Mouse (Mus musculus) gastrocnemius, adult 2 months (tissue): Measurements from ENCODE around the gene Cxcl16. TPM values are rescaled to one million over a fixed set of nuclear protein-coding genes. Genes with fewer than 3 reads are reported as not detected.
"Not testable (repeated sequence)": the region's sequence is repeated elsewhere in the genome, so short reads cannot be mapped to it uniquely, and the experiment has no call there.

Experiments
- DNase-seq: peaks from one replicate; pipeline ENCODE4 v3.0.0; 2022
- H3K27ac ChIP-seq: fragments of 200-600 bp; 2 replicates; pipeline ENCODE4 v1.8.1; 2022; ENCODE audit warnings: mild to moderate bottlenecking
- H3K4me3 ChIP-seq: fragments of 200-600 bp; 2 replicates; pipeline ENCODE4 v1.8.1; 2022; ENCODE audit warnings: mild to moderate bottlenecking, moderate library complexity
- CTCF ChIP-seq: fragments of 200-600 bp; IDR thresholded peaks from 2 replicates; pipeline ENCODE4 v1.8.1; 2022; ENCODE audit warnings: antibody characterized with exemption, mild to moderate bottlenecking, moderate library complexity
- intact Hi-C: fragments of 180-260 bp; cut with DNase I; formaldehyde crosslinking; loops from one replicate; pipeline ENCODE4 v1.15.1; 2025
- microRNA-seq: library from miRNA; unstranded; fragments of <30 nt; microRNA quantifications from one replicate; pipeline ENCODE4 v1.2.0, GENCODE M21; 2021
- total RNA-seq, 2 experiments: library from RNA; stranded (reverse); gene quantifications; 2 replicates each; pipeline ENCODE4 v1.2.3; 2021

Cxcl16 gene
- total RNA-seq, 2 experiments from 2014 or later, result 1.2 to 1.4 TPM

DNA sequence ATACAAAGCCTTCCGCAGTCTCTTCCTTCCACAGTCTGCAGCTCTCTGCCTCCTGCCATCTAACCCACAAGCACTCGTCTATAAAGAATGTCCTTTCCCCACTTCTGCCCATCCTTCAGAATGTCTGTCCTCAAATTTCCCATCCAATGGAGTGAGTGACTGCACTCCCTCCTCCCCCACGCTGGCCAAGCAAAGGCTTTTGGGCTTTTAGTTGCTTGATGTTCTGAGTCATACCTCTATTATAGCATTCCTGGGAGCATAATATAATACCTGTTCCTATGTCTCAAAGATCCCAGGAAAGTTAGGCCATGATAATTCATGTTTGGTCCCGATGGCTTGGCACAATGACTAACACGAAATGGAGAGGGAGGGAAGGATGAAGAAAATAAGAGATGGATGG is 28.2 kb downstream of the Cxcl16 start:
- no peak for TF ChIP-seq CTCF
- H3K27ac ChIP-seq, result peak overlapping the region; percentile 92
- DNase-seq, result no peak
- H3K4me3 ChIP-seq, result peak overlapping the region; percentile 90
- intact Hi-C loops, result loop anchor here (1.0 to 10.0 kb wide), 2 partner anchors 75 to 173 kb away; no protein-coding TSS in a partner anchor

DNA sequence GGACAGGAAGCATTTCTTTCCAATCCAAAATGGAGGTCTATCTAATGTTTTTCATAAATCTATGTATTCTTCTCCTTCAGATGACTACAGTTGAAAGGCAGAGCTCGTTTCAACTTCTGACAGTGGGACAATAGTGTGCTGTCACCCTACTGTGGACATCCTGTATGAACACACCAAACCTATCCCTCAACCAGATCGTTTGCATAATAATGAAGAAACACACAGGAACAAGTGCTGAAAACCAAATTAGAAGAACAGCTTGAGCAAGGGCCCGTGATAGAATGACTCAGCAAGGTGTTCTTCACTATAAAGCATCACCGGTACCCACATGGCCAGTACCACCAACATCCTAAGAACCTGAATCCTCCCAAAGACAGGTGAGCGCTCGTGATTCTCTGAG is 33.2 kb downstream of the Cxcl16 start:
- intact Hi-C loops, result not testable (repeated sequence)

GRCm38 (mm10) chr11:70419486-70419885 is 40.3 kb downstream of the Cxcl16 start:
- Histone ChIP-seq H3K27ac (no peak overlapping the region), H3K4me3 (no peak overlapping the region)
- TF ChIP-seq CTCF, result no peak
- DNase-seq, result no peak
- intact Hi-C loops, result loop anchor here (10.0 kb wide), 1 partner anchor 335 kb away; no protein-coding TSS in a partner anchor

More for the DNA sequence above, 33.2 kb downstream of the Cxcl16 start:
- not testable (repeated sequence) for DNase-seq, H3K27ac ChIP-seq, H3K4me3 ChIP-seq

GRCm38 (mm10) chr11:70418199-70418598 is 41.6 kb downstream of the Cxcl16 start:
- no peak for TF ChIP-seq CTCF
- intact Hi-C loops, result loop anchor here (10.0 kb wide), 1 partner anchor 337 kb away; no protein-coding TSS in a partner anchor
- DNase-seq, result no peak
- Histone ChIP-seq H3K27ac (no peak overlapping the region), H3K4me3 (no peak overlapping the region)

GRCm38 (mm10) chr11:70413961-70414360 is 45.8 kb downstream of the Cxcl16 start:
- H3K27ac ChIP-seq, result no peak overlapping the region
- no peak overlapping the region for H3K4me3 ChIP-seq
- TF ChIP-seq CTCF, result peak; percentile 98; the same call in 1 of the 2 replicates
- intact Hi-C loops, result loop anchor here (1.0 to 10.0 kb wide), 3 partner anchors 92 to 341 kb away; no protein-coding TSS in a partner anchor
- DNase-seq, result peak; percentile 74

GRCm38 (mm10) chr11:70412591-70412990 is 47.2 kb downstream of the Cxcl16 start:
- Histone ChIP-seq H3K4me3 (no peak overlapping the region), H3K27ac (no peak overlapping the region)
- TF ChIP-seq CTCF, result no peak
- no peak for DNase-seq
- intact Hi-C loops, result loop anchor here (5.0 to 10.0 kb wide), 2 partner anchors 210 to 342 kb away; no protein-coding TSS in a partner anchor

DNA sequence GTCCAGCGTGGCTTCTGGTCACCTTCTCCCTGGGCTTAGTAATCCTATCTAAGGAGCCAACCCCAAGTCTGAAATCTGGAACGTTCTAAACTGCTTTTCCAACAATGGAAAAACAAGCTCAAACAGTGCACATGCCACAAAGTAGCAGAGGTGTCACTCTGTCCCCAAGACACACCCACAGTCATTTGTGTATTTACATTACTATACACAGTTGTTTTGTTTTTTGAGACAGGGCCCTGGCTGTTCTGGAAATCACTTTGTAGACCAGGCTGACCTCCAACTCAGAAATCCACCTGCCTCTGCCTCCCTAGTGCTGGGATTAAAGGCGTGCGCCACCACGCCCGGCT is 49.5 kb downstream of the Cxcl16 start:
- peak overlapping the region; percentile 96 for H3K27ac ChIP-seq
- DNase-seq, result no peak
- H3K4me3 ChIP-seq, result peak overlapping the region; percentile 77
- TF ChIP-seq CTCF, result no peak
- intact Hi-C loops, result loop anchor here (5.0 to 10.0 kb wide), 2 partner anchors 212 to 345 kb away; no protein-coding TSS in a partner anchor

- Histone ChIP-seq H3K4me3 (peak within 1 kb of the TSS; percentile 77), H3K27ac (peak within 1 kb of the TSS; percentile 96)
- DNase-seq, result peak; percentile 86
- intact Hi-C loops, result loop anchor here (5.0 to 10.0 kb wide), 2 partner anchors 213 to 345 kb away; no protein-coding TSS in a partner anchor
- no peak for TF ChIP-seq CTCF
Measured at GRCm38 (mm10) chr11:70409594-70410296, 50.0 kb downstream of the Cxcl16 start, which contains the start of gene Pelp1. Pelp1 (minus strand) TSS chr11:70410031.

Small RNAs within 50 kb of the gene (microRNA-seq; reads per million reads assigned to microRNA genes)
- not detected for gene Mir7115

Other genes starting within 250 kb of the Cxcl16 start
- gene Slc16a11, start 247.2 kb downstream of the Cxcl16 start, total RNA-seq, result not detected
- under 1 TPM; 0.28 to 0.67 TPM for gene Slc16a13, start 238.9 kb downstream of the Cxcl16 start, total RNA-seq
- 1 to 10 TPM; 1.4 to 2.6 TPM for gene Bcl6b, start 230.2 kb downstream of the Cxcl16 start, total RNA-seq
- 10 to 100 TPM; 33.4 to 37.0 TPM for gene 0610010K14Rik, start 222.1 kb downstream of the Cxcl16 start, total RNA-seq
- gene Gm21988, start 220.2 kb downstream of the Cxcl16 start, total RNA-seq, result 1 to 10 TPM; 3.7 to 4.4 TPM
- 100 to 1,000 TPM; 109 to 117 TPM for gene Rnasek, start 220.1 kb downstream of the Cxcl16 start, total RNA-seq
- 1 to 10 TPM; 1.0 to 1.8 TPM for gene Alox12, start 204.6 kb downstream of the Cxcl16 start, total RNA-seq
- not detected for gene Alox12e, start 137.4 kb downstream of the Cxcl16 start, total RNA-seq
- under 1 TPM in 1 of 2 experiments, not detected in 1; 0.17 TPM for gene Alox15, start 108.0 kb downstream of the Cxcl16 start, total RNA-seq
- 10 to 100 TPM; 18.5 to 18.7 TPM for gene Pelp1, start 50.0 kb downstream of the Cxcl16 start, total RNA-seq
- gene Arrb2, start 27.3 kb downstream of the Cxcl16 start, total RNA-seq, result 1 to 10 TPM; 8.3 to 8.4 TPM
- 1 to 10 TPM; 4.9 to 6.4 TPM for gene Med11, start 8.1 kb downstream of the Cxcl16 start, total RNA-seq
- under 1 TPM in 1 of 2 experiments, not detected in 1; 0.75 TPM for gene Zmynd15, start 551 bp downstream of the Cxcl16 start, total RNA-seq
- gene Tm4sf5, start 45.3 kb upstream of the Cxcl16 start, total RNA-seq, result not detected
- gene Vmo1, start 54.6 kb upstream of the Cxcl16 start, total RNA-seq, result not detected
- not detected for gene Gltpd2, start 59.2 kb upstream of the Cxcl16 start, total RNA-seq
- 100 to 1,000 TPM; 229 to 241 TPM for gene Psmb6, start 65.4 kb upstream of the Cxcl16 start, total RNA-seq
- not detected for gene Gm40193, start 73.0 kb upstream of the Cxcl16 start, total RNA-seq
- gene Pld2, start 80.1 kb upstream of the Cxcl16 start, total RNA-seq, result 10 to 100 TPM; 15.8 to 18.2 TPM
- gene Mink1, start 102.9 kb upstream of the Cxcl16 start, total RNA-seq, result 10 to 100 TPM; 33.7 to 34.7 TPM
- gene 4930544D05Rik, start 155.9 kb upstream of the Cxcl16 start, total RNA-seq, result not detected
- gene Chrne, start 159.2 kb upstream of the Cxcl16 start, total RNA-seq, result 10 to 100 TPM; 11.0 to 18.4 TPM
- not detected for gene Gp1ba, start 179.1 kb upstream of the Cxcl16 start, total RNA-seq
- gene Rnf167, start 187.3 kb upstream of the Cxcl16 start, total RNA-seq, result 10 to 100 TPM; 35.0 to 38.4 TPM
- gene Slc25a11, start 187.5 kb upstream of the Cxcl16 start, total RNA-seq, result 100 to 1,000 TPM; 264 to 408 TPM
- 100 to 1,000 TPM; 252 to 257 TPM for gene Pfn1, start 194.7 kb upstream of the Cxcl16 start, total RNA-seq
- 1,000 to 10,000 TPM; 7,153 to 7,488 TPM for gene Eno3, start 197.2 kb upstream of the Cxcl16 start, total RNA-seq
- 10 to 100 TPM; 86.3 to 86.4 TPM for gene Spag7, start 209.4 kb upstream of the Cxcl16 start, total RNA-seq
- gene Camta2, start 228.1 kb upstream of the Cxcl16 start, total RNA-seq, result 10 to 100 TPM; 39.6 to 44.9 TPM
- gene Inca1, start 240.2 kb upstream of the Cxcl16 start, total RNA-seq, result 1 to 10 TPM; 3.8 to 5.7 TPM
- gene Kif1c, start 240.6 kb upstream of the Cxcl16 start, total RNA-seq, result 100 to 1,000 TPM; 579 to 631 TPM